Mouse (Mus musculus) heart, embryonic 16.5 days (tissue): ENCODE measurements around the gene Babam2. TPM values are rescaled to one million over a fixed set of nuclear protein-coding genes. Genes with fewer than 3 reads are reported as not detected.
A peak's percentile ranks its signal among the peaks of the same experiment; 100 is the strongest.

Experiments
- ATAC-seq: fragments of 200-750 bp; cut with Nextera tagmentation; replicated peaks from 2 replicates; pipeline ENCODE4 v1.8.0; 2017; ENCODE audit warnings: moderate number of reproducible peaks; ENCODE audit not compliant: insufficient read depth, low FRiP score; ENCODE audit errors: extremely low read depth
- H3K27ac ChIP-seq: fragments of 300-500 bp; sonication (generic); 2 replicates; pipeline ENCODE4 v1.5.1; 2014; ENCODE audit warnings: mild to moderate bottlenecking, low read length, control low read depth, moderate library complexity
- H3K27me3 ChIP-seq: fragments of 300-500 bp; sonication (generic); 2 replicates; pipeline ENCODE4 v1.6.1; 2014; ENCODE audit warnings: low read length, mixed read lengths; ENCODE audit not compliant: control insufficient read depth, insufficient read depth
- H3K36me3 ChIP-seq: fragments of 300-500 bp; sonication (generic); 2 replicates; pipeline ENCODE4 v1.6.1; 2014; ENCODE audit not compliant: control insufficient read depth, insufficient read depth
- H3K4me1 ChIP-seq: fragments of 300-500 bp; sonication (generic); 2 replicates; pipeline ENCODE4 v1.6.1; 2014; ENCODE audit warnings: low read length, mixed read lengths; ENCODE audit not compliant: control insufficient read depth, insufficient read depth
- H3K4me2 ChIP-seq: fragments of 300-500 bp; sonication (generic); 2 replicates; pipeline ENCODE4 v1.6.1; 2014; ENCODE audit warnings: low read depth, mild to moderate bottlenecking, control low read depth, low read length
- H3K4me3 ChIP-seq: fragments of 300-500 bp; sonication (generic); 2 replicates; pipeline ENCODE4 v1.5.1; 2014; ENCODE audit warnings: mild to moderate bottlenecking, control low read depth, low read length
- H3K9ac ChIP-seq: fragments of 300-500 bp; sonication (generic); 2 replicates; pipeline ENCODE4 v1.6.1; 2014; ENCODE audit warnings: low read length, control low read depth
- H3K9me3 ChIP-seq: fragments of 300-500 bp; sonication (generic); replicated peaks from 2 replicates; pipeline ENCODE4 v1.6.1; 2016; ENCODE audit warnings: low read length; ENCODE audit not compliant: control insufficient read depth
- WGBS: fragments of 180-500 bp; shearing (Covaris S2); extraction: QIAGEN DNeasy Blood & Tissue Kit; methylation state at CpG from one replicate; pipeline ENCODE4 v1.1.7; 2014; 5-methylcytosine and 5-hydroxymethylcytosine counted together
- polyA plus RNA-seq: library from polyadenylated mRNA; unstranded; fragments of >200 nt; fragmentation: Nextera tagmentation; extraction: Ambion mirVana; gene quantifications from 2 replicates; pipeline ENCODE4 v1.2.1, GENCODE M21; 2015

Gene Babam2
- polyA plus RNA-seq, 1 experiment from 2014 or later: 39.9 TPM

DNA sequence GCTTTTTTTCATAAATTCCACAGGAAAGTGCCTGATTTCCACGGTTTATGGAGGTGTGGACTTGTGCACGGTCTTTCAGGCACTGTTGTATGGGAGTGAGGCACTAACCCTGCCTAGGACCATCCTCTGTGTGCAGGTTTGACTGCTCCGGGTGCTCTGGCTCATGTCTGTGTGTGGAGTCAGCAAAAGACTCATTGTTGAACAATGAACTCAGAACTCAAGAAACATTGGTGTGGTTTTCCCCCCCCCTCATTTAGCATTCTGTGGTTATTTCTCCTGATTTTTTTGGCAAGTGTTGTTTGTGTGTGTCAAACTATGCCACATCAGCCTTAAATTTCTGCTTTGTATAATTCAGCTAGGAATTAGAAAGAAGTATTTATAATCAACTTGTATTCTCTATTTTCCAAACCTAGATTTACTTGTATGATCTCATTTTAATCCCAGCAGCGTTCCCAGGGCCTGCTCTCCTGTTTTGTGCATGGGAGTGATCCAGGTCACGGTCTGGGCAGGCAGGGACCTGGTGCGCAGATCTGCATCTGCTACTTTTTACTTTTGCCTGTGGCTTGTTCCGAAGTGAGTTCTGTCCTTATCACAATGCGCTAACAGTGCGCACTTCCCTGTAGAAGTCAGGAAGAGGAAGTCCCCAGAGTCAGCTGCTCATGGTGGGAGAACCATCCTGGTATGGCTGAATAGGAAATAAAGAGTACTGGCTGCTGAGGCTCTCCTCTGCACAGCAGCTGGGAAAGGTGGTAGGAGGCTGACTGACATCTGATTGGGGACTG, 61.0 kb downstream of the Babam2 start:
- no peak overlapping the region for H3K4me3 ChIP-seq
- no peaks in the 10 kb centered on the region for H3K4me1 ChIP-seq
- 84% methylated on average over 9 of the region's 9 CpGs for WGBS
- no peak overlapping the region for H3K27ac ChIP-seq
- no peaks in the 10 kb centered on the region; the same call in 1 of the 2 replicates for H3K9me3 ChIP-seq
- H3K9ac ChIP-seq: no peak overlapping the region
- H3K27me3 ChIP-seq: no peaks in the 10 kb centered on the region
- ATAC-seq: no peak
- peaks cover 2% of the 10 kb centered on the region; the same call in 1 of the 2 replicates for H3K36me3 ChIP-seq
- H3K4me2 ChIP-seq: no peak overlapping the region

DNA sequence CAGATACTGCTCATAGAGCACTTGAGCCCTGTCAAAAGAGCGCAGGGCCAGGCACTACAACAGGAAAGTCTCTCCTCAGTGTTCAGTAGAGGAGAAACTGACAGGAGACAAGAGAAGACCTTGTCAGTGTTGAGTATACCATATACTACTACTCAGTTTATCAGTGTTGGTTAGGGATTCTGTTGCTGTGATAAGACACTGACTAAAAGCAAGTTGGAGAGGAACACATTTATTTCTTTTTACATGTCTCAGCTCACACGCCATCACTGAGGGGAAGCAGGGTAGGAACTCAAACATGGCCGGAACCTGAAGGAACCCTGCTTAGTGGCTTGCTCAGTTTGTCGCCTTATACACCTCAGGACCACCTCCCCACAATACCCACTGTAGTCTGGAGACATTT, 64.4 kb downstream of the Babam2 start:
- Histone ChIP-seq H3K4me3 (no peak overlapping the region), H3K9me3 (no peaks in the 10 kb centered on the region; the same call in 1 of the 2 replicates), H3K27me3 (no peaks in the 10 kb centered on the region), H3K9ac (no peak overlapping the region), H3K4me1 (peaks cover 2% of the 10 kb centered on the region; the same call in 1 of the 2 replicates), H3K4me2 (no peak overlapping the region), H3K36me3 (peaks cover 2% of the 10 kb centered on the region; the same call in 1 of the 2 replicates), H3K27ac (no peak overlapping the region)
- WGBS: 90% methylated on average over 4 of the region's 4 CpGs
- ATAC-seq: no peak

DNA sequence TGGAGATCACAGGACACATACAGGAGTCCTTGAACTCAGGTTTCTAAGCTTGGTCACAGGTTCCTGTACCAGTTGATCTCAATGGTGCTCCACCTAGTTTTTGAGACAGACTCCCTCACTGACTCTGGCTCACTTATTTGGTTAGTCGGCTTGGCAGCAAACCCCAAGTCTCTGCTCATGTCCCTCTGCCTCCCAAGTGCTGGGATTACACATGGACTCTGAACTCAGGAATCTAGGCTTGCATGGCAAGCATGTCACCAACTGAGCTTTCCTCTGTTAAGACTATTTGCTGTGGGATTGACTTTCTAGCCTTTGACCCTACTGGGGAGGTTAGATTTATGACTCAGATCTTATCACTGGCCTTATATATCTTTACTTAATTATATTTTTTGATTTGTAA, 65.3 kb downstream of the Babam2 start:
- Histone ChIP-seq H3K4me3 (no peak overlapping the region), H3K36me3 (peaks cover 2% of the 10 kb centered on the region; the same call in 1 of the 2 replicates), H3K4me1 (peaks cover 5% of the 10 kb centered on the region; the same call in 1 of the 2 replicates), H3K4me2 (no peak overlapping the region), H3K9ac (no peak overlapping the region), H3K27me3 (no peaks in the 10 kb centered on the region), H3K9me3 (no peaks in the 10 kb centered on the region), H3K27ac (no peak overlapping the region)
- WGBS: 77% methylated on average over 1 of the region's 1 CpGs
- ATAC-seq: no peak

- H3K27me3 ChIP-seq: no peaks in the 10 kb centered on the region
- H3K4me1 ChIP-seq: peaks cover 6% of the 10 kb centered on the region; the same call in 1 of the 2 replicates
- no peaks in the 10 kb centered on the region for H3K36me3 ChIP-seq
- H3K9ac ChIP-seq: no peak overlapping the region
- 91% methylated on average over 2 of the region's 2 CpGs for WGBS
- no peak for ATAC-seq
- H3K4me3 ChIP-seq: no peak overlapping the region
- H3K4me2 ChIP-seq: no peak overlapping the region
- no peaks in the 10 kb centered on the region for H3K9me3 ChIP-seq
- H3K27ac ChIP-seq: no peak overlapping the region
Measured at GRCm38 (mm10) chr5:31765824-31766223, 68.3 kb downstream of the Babam2 start.

DNA sequence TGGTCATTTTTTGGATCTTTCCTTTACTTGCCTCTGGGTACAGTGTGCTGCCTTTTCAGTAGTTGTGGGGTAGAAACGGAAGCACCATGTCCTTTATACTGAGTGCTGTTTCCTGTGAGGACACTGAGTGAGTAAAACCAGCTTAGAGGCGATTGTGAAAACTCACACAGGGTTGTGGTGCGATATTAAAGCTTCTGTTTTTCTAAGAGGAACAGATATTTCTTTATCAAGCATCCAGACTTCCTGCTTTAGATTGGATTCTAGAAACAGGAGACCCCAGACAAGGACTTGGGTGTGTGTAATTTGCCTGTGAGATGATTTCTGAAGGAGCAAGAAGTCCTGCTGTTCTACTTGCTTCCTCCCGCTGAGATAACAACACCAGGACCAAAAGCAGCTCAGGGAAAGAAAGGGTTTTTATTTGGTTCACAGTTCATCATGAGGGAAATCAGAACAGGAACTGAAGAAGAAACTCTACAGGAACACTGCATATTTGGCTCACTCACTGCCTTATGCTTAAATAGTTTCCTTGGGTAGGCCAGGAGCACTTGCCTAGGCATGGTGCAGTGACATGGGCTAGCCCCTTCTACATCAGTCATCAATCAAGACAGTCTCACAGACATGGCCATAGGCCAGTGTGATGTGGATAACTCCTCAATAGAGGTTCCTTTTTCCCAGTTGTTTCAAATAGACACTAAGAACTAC, 69.5 kb downstream of the Babam2 start:
- H3K9me3 ChIP-seq: no peaks in the 10 kb centered on the region
- no peak overlapping the region for H3K4me2 ChIP-seq
- H3K27ac ChIP-seq: peak overlapping the region; percentile 69
- H3K9ac ChIP-seq: no peak overlapping the region
- no peaks in the 10 kb centered on the region for H3K27me3 ChIP-seq
- no peak; the same call in 1 of the 2 replicates for ATAC-seq
- H3K36me3 ChIP-seq: no peaks in the 10 kb centered on the region
- H3K4me3 ChIP-seq: no peak overlapping the region
- WGBS: 47% methylated on average over 4 of the region's 4 CpGs
- peaks cover 6% of the 10 kb centered on the region; the same call in 1 of the 2 replicates for H3K4me1 ChIP-seq

GRCm38 (mm10) chr5:31771486-31771885, 74.0 kb downstream of the Babam2 start:
- Histone ChIP-seq H3K27ac (no peak overlapping the region), H3K4me3 (no peak overlapping the region), H3K4me1 (peaks cover 6% of the 10 kb centered on the region; the same call in 1 of the 2 replicates), H3K9me3 (peaks cover 6% of the 10 kb centered on the region; the same call in 1 of the 2 replicates), H3K27me3 (no peaks in the 10 kb centered on the region), H3K9ac (no peak overlapping the region), H3K36me3 (no peaks in the 10 kb centered on the region), H3K4me2 (no peak overlapping the region)
- no peak for ATAC-seq
- WGBS: 87% methylated on average over 5 of the region's 5 CpGs

DNA sequence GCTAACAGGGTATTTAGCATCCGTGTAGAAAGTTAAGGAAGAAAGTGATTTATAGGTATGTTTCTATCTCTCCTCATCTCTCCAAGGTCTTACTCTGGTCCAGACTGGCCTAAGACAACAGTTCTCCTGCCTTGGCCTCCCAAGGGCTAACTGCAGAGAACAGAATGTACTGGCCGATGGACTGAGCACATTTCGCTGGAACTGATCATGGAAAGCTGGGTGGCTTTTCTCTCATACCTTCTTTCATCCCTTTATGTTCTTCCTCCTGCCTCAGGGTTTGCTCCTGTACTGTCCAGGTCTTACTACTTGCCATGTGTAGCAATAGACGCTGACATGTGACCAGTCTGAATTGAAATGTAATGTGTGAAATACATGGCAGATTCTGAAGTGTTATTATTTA, 74.4 kb downstream of the Babam2 start:
- H3K4me3 ChIP-seq: no peak overlapping the region
- H3K9me3 ChIP-seq: peaks cover 6% of the 10 kb centered on the region; the same call in 1 of the 2 replicates
- H3K9ac ChIP-seq: no peak overlapping the region
- WGBS: 92% methylated on average over 4 of the region's 4 CpGs
- H3K36me3 ChIP-seq: no peaks in the 10 kb centered on the region
- no peaks in the 10 kb centered on the region for H3K27me3 ChIP-seq
- ATAC-seq: no peak
- no peak overlapping the region for H3K4me2 ChIP-seq
- no peak overlapping the region for H3K27ac ChIP-seq
- 0 out of 2 replicates have a peak, but pooled peaks cover 4% of the 10 kb centered on the region for H3K4me1 ChIP-seq

DNA sequence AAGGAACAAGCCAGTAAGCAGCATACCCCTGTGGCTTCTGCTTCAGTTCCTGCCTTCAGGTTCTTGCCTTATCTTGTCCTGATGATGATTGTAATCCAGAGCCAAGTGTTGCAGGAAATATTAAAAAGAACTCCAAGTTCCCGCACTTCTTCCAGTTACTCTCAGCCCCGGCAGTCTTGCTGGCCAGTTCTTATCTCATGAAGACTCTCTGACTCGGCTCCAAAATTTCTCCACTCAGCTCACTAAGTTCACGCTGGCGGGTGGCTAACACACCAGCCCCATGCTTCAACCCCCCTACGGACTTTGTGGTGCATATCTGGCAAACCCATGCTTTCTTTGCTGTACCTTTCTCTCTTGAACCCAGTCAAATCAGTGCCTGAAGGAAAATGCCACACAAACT, 77.5 kb downstream of the Babam2 start:
- H3K4me3 ChIP-seq: no peak overlapping the region
- H3K9ac ChIP-seq: no peak overlapping the region
- H3K27ac ChIP-seq: no peak overlapping the region
- 66% methylated on average over 6 of the region's 6 CpGs for WGBS
- H3K36me3 ChIP-seq: no peaks in the 10 kb centered on the region
- H3K9me3 ChIP-seq: peaks cover 6% of the 10 kb centered on the region; the same call in 1 of the 2 replicates
- ATAC-seq: no peak
- no peak overlapping the region for H3K4me2 ChIP-seq
- H3K4me1 ChIP-seq: no peaks in the 10 kb centered on the region
- H3K27me3 ChIP-seq: no peaks in the 10 kb centered on the region

DNA sequence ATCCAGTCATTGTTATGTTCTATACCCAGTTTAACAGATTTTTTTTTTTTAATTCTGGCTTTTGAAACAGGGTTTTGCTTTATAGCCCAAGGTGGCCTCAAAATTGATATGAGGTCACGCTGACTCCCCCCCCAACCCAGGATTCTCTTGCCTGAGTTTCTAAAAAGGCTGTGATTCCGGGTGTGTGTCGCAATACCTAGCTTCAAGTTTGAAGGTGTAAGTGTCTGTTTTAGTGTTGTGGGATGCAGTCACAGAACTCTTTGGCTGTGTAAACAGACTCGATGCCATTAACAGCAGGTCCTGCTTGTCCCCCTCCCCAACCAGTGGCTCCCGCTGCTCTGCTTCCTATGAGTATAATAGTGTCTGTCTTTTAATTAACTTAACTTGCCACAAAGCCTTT, 84.1 kb downstream of the Babam2 start:
- H3K36me3 ChIP-seq: no peaks in the 10 kb centered on the region
- no peaks in the 10 kb centered on the region for H3K27me3 ChIP-seq
- ATAC-seq: no peak
- H3K4me3 ChIP-seq: no peak overlapping the region
- no peak overlapping the region for H3K27ac ChIP-seq
- H3K4me1 ChIP-seq: peaks cover 8% of the 10 kb centered on the region
- no peaks in the 10 kb centered on the region for H3K9me3 ChIP-seq
- H3K4me2 ChIP-seq: no peak overlapping the region
- H3K9ac ChIP-seq: no peak overlapping the region
- 83% methylated on average over 5 of the region's 5 CpGs for WGBS
